Mouse (Mus musculus) skeletal muscle tissue, postnatal 0 days (tissue): Measurements from ENCODE around the gene Gtf2b. TPM values are rescaled to one million over a fixed set of nuclear protein-coding genes. Genes with fewer than 3 reads are reported as not detected.

Experiments used
- polyA plus RNA-seq: library from polyadenylated mRNA; unstranded; fragments of >200 nt; fragmentation: Nextera tagmentation; extraction: Ambion mirVana; gene quantifications from 2 replicates; pipeline ENCODE4 v1.2.1, GENCODE M21; 2015

Gene Gtf2b
- 44.4 and 44.9 TPM in 2 replicates for polyA plus RNA-seq

DNA sequence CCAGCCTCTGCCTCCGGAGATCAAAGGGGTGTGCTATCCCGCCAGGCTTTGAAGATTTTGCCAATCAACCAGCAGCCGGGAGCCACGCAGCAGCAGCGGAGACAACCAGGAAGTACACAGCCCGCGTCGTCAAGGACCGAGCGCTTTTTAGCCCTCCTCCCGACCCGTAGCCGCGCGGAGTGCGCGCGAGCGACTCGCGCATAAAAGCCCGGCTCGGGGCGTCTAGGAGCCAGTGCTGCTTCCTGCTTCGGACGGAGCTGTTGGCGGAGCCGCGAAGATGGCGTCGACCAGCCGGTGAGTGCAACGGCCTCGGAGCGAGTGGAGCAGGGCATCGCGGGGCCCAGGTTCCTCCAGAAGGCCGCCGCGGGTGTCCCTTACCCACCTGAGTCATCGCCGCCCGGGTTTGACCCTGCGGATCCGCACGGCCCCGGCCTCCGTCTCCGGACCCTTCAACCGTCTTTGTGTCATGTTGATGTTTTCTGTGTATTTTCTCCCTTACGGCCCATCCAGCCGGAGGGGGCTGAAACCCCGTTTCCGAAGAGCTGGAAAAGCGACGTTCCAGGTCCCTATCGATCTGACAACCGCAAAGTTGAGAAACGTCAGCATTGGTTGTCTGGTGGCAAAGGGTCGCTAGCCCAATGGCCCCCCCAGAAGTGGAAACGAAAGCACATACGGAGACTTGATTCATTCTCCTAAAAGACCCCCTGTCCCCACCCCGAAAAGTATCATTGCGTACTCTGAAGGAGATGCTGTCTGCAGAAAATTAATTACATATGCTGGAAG lies at the start of gene Gtf2b:
TSS of gene Gtf2b (plus strand) at position 51 of the 783 bp plus-strand sequence.

Other genes with a start within 250 kb of the Gtf2b start
- 6.9 and 8.1 TPM in 2 replicates for gene Gbp7, start 234.7 kb upstream of the Gtf2b start, polyA plus RNA-seq
- 6.8 and 7.4 TPM in 2 replicates for gene Gbp3, start 205.0 kb upstream of the Gtf2b start, polyA plus RNA-seq
- gene Gbp2b, start 170.2 kb upstream of the Gtf2b start, polyA plus RNA-seq = not detected in 2 replicates
- 2.7 and 3.1 TPM in 2 replicates for gene Gbp2, start 144.4 kb upstream of the Gtf2b start, polyA plus RNA-seq
- 9.6 and 11.7 TPM in 2 replicates for gene Kyat3, start 64.0 kb upstream of the Gtf2b start, polyA plus RNA-seq
- gene Pkn2, start 117.0 kb downstream of the Gtf2b start, polyA plus RNA-seq = 24.7 TPM in 2 replicates